Mouse (Mus musculus) layer of hippocampus, adult 2 months (tissue): ENCODE data around the gene Sgta. TPM values are rescaled to one million over a fixed set of nuclear protein-coding genes. Genes with fewer than 3 reads are reported as not detected.
"Not testable (repeated sequence)": the region's sequence is repeated elsewhere in the genome, so short reads cannot be mapped to it uniquely, and the experiment has no call there.

Experiments used
- DNase-seq, 2 experiments: peaks; one replicate each; pipeline ENCODE4 v3.0.0; 2022; ENCODE audit warnings: low spot score in 2 of 2
- H3K27ac ChIP-seq: fragments of 200-600 bp; 2 replicates; pipeline ENCODE4 v1.8.1; 2022
- H3K4me3 ChIP-seq: fragments of 200-600 bp; 2 replicates; pipeline ENCODE4 v1.8.1; 2022; ENCODE audit warnings: mild to moderate bottlenecking
- CTCF ChIP-seq: fragments of 200-600 bp; conservative IDR thresholded peaks from 2 replicates; pipeline ENCODE4 v1.8.1; 2022; ENCODE audit warnings: antibody characterized with exemption, mild to moderate bottlenecking, moderate library complexity
- total RNA-seq, 2 experiments: library from RNA; stranded (reverse); gene quantifications; 2 replicates each; pipeline ENCODE4 v1.2.3; 2021

Gene Sgta
- total RNA-seq, 2 experiments from 2014 or later = 176 TPM

DNA sequence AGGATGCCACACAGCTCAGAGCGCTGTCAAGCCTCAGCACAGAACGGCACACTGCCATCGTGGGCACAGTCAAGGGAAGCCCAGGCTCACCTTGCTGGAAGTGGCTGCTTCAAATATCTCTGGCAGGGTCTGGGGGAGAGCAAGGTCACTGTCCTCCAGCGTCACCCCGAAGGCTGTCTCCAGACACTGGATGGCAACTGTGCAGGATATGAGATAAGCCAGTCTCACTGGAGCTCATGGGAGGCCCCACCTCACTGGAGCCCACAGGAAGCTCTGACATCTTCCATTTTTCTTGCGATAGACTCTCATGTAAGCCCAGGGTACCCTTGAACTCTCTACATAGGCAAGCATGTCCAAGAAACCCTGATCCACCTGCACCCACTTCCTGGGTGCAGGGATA is 8.8 kb downstream of the Sgta start:
- Histone ChIP-seq H3K27ac (no peak overlapping the region), H3K4me3 (no peak overlapping the region)
- no peak for TF ChIP-seq CTCF
- DNase-seq = no peak

- peak; percentile 66 for TF ChIP-seq CTCF
- H3K4me3 ChIP-seq = no peak overlapping the region
- H3K27ac ChIP-seq = no peak overlapping the region
- DNase-seq = no peak
These were observed 9.3 kb downstream of the Sgta start for GRCm38 (mm10) chr10:81050645-81051044.

- H3K27ac ChIP-seq, DNase-seq, H3K4me3 ChIP-seq: not testable (repeated sequence)
These were observed 14.7 kb downstream of the Sgta start for GRCm38 (mm10) chr10:81045246-81045645.

GRCm38 (mm10) chr10:81041458-81042175 is 18.4 kb downstream of the Sgta start:
- H3K4me3 ChIP-seq = no peak overlapping the region
- H3K27ac ChIP-seq = no peak overlapping the region; the same call in 1 of the 2 replicates
- peak; percentile 51 to 81 for DNase-seq
- peak; percentile 93 for TF ChIP-seq CTCF

GRCm38 (mm10) chr10:81036988-81037580 is 22.9 kb downstream of the Sgta start, which contains the start of gene Slc39a3:
Gene Slc39a3 (minus strand): TSS chr10:81037426.
- DNase-seq = peak; percentile 98

GRCm38 (mm10) chr10:81036251-81036650 is 23.7 kb downstream of the Sgta start:
- Histone ChIP-seq H3K4me3 (no peak overlapping the region), H3K27ac (no peak overlapping the region)
- DNase-seq = no peak
- TF ChIP-seq CTCF = peak; percentile 71

More at GRCm38 (mm10) chr10:81036988-81037580, 22.9 kb downstream of the Sgta start, which contains the start of gene Slc39a3:
- Histone ChIP-seq H3K27ac (peak within 1 kb of the TSS; percentile 86), H3K4me3 (peak within 1 kb of the TSS; percentile 97)
- TF ChIP-seq CTCF = peak; percentile 17

GRCm38 (mm10) chr10:81033586-81033985 is 26.4 kb downstream of the Sgta start:
- no peak overlapping the region for H3K4me3 ChIP-seq
- DNase-seq = no peak
- H3K27ac ChIP-seq = no peak overlapping the region
- TF ChIP-seq CTCF = no peak

DNA sequence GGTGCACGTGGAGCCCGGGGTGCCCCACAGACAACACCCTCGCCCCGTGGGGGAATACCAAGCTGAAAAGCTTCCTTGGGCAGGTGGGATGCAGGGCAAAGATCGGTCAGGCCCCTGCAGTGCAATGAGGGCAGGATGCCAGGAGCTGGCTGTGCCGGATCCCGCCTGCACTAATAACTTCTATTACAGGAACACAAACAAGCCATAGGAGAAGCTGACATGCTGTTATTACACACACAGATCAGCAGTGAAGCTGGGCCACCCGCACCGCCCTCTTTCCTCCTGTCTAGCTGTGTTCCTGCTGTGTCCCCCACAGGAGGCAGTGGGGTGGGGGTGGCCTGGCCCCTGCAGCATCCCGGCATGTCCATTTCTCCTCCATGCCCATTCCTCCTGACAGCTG is 30.9 kb downstream of the Sgta start:
- DNase-seq = peak in 1 of 2 experiments; percentile 58
- H3K27ac ChIP-seq = peak overlapping the region; percentile 86
- no peak overlapping the region for H3K4me3 ChIP-seq
- no peak for TF ChIP-seq CTCF

GRCm38 (mm10) chr10:81028219-81028618 is 31.8 kb downstream of the Sgta start:
- Histone ChIP-seq H3K27ac (peak overlapping the region; percentile 86; the same call in 1 of the 2 replicates), H3K4me3 (no peak overlapping the region)
- DNase-seq = no peak
- 0 out of 2 replicates have a peak, but pooled peaks have one; percentile 12 for TF ChIP-seq CTCF

DNA sequence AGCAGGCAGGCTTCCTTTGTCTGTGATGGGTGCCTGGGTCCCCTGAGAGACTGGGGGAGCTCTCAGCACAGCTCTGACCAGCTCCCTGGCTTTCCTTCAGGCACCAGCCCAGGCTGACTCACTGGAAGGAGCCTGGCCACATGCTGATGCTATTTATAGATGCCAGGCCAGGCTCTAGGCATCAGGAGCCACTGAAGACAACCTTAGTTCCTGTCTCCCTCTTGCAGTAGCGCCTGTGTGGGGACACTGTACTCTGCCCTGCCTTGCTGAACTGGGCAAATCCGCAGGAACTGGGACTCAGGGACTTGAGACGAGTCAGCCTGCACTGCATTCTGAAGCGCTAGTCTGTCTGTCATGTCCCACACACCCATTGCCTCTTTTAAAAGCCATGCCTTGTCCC is 32.6 kb downstream of the Sgta start:
- DNase-seq = no peak
- TF ChIP-seq CTCF = no peak
- Histone ChIP-seq H3K4me3 (no peak overlapping the region), H3K27ac (peak overlapping the region; percentile 77)

- Histone ChIP-seq H3K27ac (peak overlapping the region; percentile 77), H3K4me3 (no peak overlapping the region)
- no peak for DNase-seq
- no peak for TF ChIP-seq CTCF
These were observed 33.1 kb downstream of the Sgta start for GRCm38 (mm10) chr10:81026857-81027256.

DNA sequence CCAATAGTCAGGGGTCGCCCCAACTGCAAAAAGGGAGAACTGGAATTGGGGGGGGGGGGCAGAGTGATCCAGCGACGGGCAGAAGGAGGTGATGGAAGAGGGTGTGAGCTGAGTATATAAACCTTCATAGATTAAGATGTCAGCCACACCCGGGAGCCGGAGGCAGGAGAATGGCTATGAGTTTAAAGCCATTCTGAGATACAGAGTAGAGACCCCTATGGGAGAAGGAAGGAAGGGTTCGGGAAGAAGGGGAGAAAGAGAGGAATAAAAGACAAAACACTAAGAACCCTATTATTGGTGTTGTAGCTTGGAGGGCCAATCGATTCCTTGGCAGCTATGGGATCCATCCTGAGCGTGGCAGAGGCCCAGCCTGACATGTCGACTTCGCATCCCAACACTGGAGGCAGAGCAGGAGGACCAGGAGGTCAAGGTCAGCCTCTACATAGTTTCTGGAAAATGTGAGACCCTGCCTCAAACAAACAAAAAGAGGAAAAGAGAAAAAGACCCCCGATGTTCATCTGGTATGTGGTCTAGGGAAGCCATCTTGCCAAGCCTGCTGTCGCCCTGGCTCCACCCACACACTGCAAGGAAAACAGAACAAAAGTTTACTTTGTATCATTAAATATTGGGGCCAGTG is 34.2 kb downstream of the Sgta start, which contains the start of gene Diras1:
Gene Diras1 (minus strand): TSS at position 24 of the 637 bp plus-strand sequence.
- peak; percentile 38 for TF ChIP-seq CTCF
- peak within 1 kb of the TSS; percentile 95 for H3K27ac ChIP-seq
- DNase-seq = no peak
- peak within 1 kb of the TSS; percentile 78 for H3K4me3 ChIP-seq

DNA sequence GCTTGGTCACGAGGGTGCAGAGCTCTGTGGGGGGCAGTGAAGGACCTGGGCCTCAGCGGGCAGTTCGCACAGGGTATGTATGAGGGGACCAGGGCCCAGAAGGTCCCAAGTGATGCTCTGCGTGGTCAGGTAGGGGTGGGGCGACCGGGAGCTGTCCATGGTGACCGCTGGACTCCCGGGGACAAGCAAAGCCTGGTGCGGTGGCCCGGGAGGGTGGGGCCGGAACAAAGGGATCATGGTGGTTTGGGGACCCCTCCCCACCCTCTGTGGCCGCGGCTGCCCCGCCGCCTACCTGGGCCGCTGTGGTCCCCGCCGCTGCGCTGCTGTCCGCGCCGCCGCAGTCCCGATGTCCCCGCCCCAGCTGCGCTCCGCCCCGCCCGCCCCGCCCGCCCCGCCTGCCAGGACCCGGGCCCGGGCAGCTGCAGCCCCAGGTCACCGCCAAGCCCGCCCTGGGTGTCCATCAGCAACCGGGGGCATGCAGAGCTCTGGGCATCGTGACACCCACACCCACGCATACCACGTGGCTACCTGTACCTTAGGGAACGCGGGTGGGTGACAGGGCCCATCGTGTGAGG is 34.8 kb downstream of the Sgta start:
- DNase-seq = no peak
- H3K4me3 ChIP-seq = peak overlapping the region; percentile 78
- TF ChIP-seq CTCF = no peak
- peak overlapping the region; percentile 95 for H3K27ac ChIP-seq
